Mouse (Mus musculus) Muller cell, postnatal 12 days (primary cell): ENCODE measurements around the gene Olfr13.
"Not testable (repeated sequence)": the region's sequence is repeated elsewhere in the genome, so short reads cannot be mapped to it uniquely, and the experiment has no call there.

Source experiments
- DNase-seq: peaks from one replicate; pipeline ENCODE4 v3.0.0-alpha.2; 2015; ENCODE audit errors: inconsistent ontology term

Olfr13 gene

DNA sequence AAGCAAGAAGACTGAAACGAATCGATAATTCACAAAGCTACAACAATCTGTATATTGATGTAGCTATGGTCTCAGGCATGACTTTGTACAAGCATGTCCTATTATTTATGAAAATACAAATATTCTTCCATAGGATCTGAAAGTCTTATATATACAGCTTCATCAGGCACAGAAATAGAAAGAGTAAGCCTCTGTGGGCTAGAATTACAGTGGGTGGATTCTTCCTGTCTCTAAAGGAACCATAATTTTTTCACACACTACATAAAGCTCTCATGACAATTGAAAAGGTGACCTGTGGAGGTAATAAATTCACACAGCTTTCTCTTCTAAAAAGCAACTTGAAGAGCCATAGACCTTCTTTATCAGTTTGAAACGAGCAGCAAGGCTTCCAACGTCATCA, at the start of gene Olfr13:
Gene Olfr13 (plus strand): TSS at position 301 of the 400 bp plus-strand sequence.
- no peak for DNase-seq

DNA sequence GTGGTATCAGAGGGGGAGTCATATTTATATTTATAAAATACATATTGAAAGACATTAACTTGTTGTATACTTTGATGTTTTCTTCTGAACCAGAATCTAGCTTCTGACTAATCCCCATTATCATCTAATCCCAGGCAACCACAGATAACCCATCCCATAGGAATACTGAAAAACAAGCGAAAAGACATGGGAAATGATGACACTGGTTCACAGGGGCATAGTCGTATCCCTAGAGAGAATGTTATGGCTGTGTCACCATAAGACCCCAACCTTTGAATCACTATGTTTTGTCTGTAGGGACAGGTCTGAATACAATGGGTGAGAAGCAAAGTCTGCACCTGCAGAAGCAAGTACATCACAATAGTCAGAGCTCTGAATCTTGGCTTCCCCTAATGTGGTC, 25.7 kb upstream of the Olfr13 start, which contains the start of gene Olfr237-ps1:
Gene Olfr237-ps1 (plus strand): TSS at position 301 of the 400 bp plus-strand sequence.
- not testable (repeated sequence) for DNase-seq

DNA sequence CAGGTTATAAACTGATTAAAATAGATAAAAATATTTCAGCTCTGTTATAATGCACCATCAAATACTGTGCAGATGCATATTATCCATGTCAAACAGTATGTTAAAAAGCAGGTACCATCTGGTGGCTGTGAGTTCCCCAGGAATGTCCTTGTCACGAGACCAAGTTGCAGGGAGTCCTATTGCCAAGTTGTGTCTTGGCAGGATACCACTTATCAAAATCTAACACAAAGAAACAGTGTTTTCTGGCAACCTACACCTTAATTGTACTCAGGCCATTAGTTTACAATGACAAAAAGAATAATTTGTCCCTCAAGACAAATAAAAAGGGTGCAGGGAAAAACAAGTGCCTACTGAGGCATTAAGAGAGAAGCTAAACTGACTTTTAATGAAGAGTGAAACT, 12.4 kb upstream of the Olfr13 start:
- DNase-seq = peak; percentile 51

DNA sequence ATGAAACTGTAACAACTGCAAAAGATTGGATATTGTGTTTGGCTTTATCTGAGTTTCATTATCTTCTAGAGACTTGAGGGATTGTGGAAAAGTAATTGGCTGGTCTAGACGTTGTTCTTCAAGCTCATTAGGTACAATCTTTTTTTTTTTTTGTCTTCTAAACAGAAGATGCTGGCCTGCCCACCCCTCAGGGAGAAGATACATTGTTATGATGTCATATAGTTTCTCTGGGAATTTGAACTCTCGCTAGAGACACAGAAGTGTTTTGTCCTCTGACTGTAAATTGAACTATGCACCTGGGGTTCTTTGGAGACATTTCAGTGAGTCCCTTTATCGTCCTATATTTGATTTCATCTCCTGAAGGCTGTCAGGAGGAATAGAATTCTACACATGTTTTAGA, 9.0 kb upstream of the Olfr13 start, which contains the start of gene Olfr437:
Gene Olfr437 (plus strand): TSS at position 301 of the 400 bp plus-strand sequence.
- DNase-seq = no peak

DNA sequence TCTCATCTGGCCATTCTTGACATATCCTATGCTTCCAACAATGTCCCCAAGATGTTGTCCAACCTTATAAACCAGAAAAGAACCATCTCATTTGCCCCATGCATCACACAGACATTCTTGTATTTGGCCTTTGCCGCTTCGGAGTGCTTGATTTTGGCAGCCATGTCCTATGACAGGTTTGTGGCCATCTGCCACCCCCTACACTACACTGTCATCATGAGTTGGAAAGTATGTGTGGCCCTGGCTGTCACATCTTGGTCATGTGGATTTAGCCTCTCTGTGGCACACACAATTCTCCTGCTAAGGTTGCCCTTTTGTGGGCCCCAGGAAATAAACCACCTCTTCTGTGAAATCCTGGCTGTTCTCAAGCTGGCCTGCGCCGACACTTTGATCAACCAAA, 4.7 kb upstream of the Olfr13 start:
- no peak for DNase-seq

DNA sequence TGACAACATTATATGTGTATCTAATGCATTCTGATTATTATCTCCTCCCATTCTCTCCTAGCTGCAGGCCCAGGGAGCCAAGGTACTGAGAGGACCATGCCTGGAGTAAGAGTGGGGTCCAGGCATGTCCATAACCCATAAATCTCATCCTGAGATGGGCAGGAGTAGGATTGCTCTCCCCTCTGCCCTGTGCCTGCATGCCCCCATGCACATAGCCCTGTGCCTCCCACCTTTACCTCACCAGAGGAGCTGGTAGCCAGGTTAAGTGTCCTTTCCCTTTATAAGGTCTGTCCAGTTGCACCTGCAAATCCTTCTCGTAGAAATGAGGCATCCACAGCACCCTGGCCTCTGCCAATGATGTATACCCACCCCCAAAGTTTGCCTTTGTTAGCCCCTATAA, 6.2 kb downstream of the Olfr13 start:
- no peak for DNase-seq

DNA sequence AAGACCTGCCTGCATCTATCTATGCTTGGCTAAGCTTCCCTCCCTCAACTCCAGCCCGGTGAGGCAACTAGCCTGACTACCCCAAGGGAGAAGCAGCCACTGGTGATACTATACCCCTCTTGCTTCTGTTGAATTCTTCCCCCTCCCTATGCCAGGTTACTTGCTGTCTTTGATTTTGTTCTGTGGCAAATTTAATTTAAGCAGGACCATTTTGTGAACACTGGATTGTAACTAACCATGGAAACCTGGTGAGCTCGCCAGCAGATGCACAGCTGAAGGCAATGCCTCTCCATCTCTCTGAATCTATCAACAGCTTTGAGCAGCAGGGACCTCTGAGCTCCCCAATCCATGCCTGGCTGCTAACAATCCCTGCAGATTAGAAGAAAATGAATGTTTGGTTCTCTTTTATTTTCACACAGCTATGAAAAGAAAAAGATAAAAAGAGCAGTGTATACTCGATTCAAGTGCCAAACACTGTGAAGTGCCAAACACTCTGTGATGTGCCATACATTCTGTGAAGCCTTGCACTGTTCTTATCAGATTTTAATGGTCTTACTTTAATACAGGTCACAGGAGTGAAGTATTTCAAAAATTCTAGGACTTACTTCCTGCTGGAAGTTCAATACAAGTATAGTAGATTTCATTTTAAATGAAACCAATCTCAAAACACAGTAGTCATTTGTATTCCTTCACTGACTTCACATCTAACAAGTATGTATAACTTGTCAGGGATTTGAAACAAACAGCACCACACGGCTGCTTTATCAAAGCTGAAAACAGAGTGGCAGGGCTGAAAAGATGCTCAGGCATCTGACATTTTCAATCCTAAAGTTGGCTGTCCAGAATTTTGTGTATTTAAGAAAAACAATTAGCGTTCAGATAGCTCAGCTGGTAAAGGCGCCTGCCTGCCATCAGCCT, 6.9 kb downstream of the Olfr13 start:
- DNase-seq = no peak

DNA sequence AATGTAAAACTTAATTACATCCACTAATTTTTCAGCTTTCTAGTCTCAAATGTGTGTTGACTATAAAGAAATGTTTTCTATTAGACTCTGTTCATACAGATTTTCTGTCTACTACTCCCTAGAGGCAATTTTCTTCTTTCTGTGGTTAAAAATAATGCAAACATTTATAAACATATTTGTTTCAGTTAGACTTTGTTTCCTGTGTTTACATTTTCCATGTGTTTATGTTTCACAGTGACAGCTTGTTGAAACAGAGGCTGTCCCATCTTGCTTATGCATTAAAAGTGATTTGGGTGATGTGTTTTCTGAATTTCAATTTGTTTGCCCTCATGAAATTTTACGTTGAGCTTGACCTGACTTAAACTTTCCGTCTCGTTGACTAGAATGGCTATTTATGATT, 19.0 kb downstream of the Olfr13 start:
- DNase-seq = no peak

DNA sequence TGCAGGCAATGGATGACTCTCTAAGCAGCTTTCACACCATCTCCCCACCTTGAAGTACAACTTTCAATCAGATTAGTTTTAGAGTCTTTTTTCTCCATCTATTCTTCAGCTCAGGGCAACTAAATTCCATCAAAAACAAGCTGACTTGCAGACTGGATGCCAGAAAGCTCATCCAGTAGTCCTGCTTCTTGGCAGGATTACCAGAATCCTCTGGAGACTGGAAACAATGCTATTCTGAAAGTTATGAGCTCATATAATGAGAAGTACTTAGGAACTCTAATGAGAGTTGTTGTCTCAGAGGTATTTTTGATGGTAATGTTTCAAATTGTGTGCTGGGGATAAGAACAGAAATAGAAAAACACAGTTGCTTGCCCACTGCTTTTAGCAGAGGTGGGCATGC, 24.8 kb downstream of the Olfr13 start, which contains the start of gene Olfr435:
Gene Olfr435 (plus strand): TSS at position 366 of the 400 bp plus-strand sequence.
- DNase-seq = peak; percentile 70

DNA sequence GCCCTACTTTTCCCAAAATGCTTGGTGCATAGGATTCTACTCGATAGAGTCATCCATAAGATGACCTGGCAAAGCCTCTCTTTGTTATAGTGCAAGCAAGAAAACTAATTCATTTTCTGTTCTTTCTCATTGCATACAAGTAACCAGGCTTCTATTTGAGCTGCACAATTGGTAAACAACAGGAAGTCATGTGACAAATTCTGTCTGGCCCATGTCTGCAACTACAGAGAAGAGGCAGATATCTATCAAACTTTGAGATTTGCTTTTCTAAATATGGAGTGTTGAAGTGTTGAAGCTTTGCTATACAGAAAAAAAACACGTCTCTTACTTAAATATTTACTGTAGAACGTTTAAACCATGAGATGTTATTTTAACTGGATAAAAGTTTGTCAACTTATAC, 26.2 kb downstream of the Olfr13 start:
- DNase-seq = no peak

DNA sequence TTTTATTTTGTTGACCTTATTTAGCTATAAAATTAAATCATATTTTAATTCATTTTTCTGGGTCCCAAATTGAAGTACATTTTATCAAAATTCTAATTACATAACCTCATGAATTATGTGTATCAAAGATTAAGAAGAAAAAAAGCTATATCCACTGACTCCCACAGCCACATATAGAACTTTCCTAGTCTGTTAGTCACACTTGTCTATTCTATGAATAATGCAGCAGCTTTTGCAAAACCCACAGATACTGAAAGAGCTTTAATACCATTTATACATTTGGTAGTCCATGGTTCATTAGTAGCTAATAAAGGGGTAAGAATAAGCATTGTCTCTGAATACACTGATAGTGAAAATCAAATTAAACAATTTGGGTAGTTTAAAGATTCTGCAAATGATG, 30.8 kb downstream of the Olfr13 start:
- no peak for DNase-seq

DNA sequence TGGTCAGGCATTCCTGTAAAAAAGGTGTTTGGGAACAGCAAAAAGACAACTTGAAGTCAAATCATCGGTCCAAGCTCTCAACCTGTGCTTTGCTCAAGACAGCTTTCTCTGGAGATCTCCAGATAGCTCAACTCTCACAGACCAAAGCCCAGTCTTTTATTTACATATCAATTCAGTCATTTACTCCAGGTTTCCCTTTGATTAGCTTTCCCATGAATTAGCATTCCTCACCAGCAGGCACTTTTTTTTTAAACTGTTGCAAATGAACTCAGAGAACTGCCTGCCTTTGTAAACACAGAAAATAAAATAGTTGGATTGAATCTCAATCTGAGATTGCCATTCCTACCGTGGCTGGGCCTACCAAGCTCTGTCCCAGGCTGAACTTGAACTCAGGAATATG, 33.4 kb downstream of the Olfr13 start:
- DNase-seq = no peak

DNA sequence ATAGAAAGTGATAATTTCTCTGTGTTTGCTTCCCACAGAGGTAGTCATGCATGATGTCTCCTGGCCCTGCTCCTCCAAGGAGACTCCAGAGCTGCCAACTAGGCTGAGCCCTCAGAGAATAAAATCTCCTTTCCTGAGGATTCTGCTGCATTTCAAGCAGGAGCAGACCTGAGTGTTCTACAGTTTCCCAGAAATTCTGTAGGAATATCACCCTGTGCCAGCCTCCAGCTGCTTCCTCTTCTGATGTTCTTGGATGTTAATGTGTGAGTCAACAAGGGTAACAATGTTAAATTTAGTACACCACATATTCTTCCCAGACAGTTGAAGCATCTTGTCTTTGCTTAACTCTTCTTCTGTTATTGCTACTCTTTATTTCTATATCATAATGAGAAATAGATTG, 40.9 kb downstream of the Olfr13 start, which contains the start of gene Olfr434:
Gene Olfr434 (plus strand): TSS at position 149 of the 400 bp plus-strand sequence.
- DNase-seq = not testable (repeated sequence)
